Mouse (Mus musculus): ENCODE measurements at regions not wholly inside any gene's neighbourhood (a gene's known extent, or its start where the extent isn't known, plus 50 kb on each side); places are given as distances from the start of the nearest gene placed in this dataset.

DNA sequence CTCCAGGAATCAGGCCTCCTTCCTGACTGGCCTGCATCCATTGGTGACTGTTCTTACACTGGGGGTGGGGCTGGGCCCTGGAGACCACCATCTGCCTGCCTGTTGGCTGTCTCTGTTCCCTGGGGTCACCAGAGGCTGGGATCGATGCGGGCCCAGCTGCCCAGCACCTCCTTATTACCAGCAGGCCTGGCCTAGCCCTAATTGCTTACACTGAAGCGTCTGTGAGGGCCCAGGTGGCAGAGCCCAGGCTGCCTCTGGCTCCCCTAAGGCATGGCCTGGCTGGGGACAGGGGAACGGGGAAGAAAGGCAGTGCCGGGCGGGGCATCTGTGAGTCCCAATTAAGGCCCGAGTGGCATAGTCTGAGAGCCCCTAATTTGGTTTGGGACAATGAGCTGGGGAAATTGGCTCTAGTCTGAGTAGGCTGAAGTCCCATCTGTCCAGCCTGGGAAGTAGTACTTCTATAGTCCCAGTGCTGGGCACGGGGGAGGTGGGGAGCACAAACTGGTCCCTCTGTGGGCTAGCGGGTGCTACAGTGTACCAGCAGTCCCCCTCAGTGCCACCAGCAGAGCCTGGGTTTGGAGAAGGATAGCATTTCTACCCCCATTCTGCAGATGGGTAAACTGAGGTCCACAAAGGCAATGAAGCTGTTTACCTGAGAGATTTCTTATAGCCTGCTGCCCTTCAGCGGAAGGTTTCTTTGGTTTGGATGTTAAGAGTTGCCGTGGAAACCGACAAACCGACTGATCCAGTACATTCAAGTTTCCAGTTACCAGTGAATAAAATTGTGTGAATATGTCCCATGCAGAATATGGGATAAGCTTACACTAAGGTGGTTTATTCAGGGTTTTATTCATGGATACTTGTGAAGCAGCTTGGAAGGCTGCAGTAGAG, 121.6 kb downstream of the Mn1 start:
- no peak for ATAC-seq (replicated peaks in 1 of 2; ENCODE audit: insufficient read depth in 1 of 2, low FRiP score in 2 of 2, low TSS enrichment in 1 of 2, low read depth in 1 of 2, poor library complexity in 2 of 2, severe bottlenecking in 2 of 2)

DNA sequence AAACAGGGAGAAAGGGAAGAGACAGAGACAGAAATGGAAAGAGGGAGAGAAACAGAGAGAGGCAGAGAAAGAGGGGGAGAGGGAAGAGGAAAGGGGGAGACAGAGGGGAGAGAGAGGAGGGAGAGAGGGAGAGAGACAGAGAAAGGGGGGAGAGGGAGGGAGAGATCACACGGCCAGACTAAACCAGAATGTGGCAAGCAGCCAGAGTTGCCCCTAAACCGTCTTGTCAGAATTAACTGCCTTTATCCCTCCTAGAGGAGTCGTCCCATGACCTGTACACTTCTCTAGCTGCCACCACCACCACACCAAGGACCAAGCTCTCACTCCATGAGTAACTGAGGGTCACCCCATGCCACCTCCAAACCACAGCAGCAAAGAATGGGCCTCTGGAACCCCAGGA, 123.3 kb downstream of the Mn1 start:
- no peak for ATAC-seq (replicated peaks in 1 of 2; ENCODE audit: insufficient read depth in 1 of 2, low FRiP score in 2 of 2, low TSS enrichment in 1 of 2, low read depth in 1 of 2, poor library complexity in 2 of 2, severe bottlenecking in 2 of 2)

DNA sequence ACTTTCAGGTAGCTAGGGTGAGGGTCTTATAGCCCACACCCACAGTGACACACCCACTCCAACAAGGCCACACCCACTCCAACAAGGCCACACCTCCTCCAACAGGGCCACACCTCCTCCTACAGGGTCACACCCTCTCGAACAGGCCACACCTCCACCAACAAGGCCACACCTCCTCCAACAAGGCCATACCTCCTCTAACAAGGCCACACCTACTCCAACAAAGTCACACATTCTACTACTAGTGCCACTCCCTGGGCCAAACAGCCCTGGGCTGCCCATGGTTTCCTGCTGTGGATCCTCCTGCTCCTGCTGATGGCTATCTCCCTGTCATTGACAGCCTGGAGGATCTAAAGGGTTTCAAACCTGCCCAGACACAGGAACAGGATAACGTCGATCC, 124.9 kb downstream of the Mn1 start:
- no peak for ATAC-seq (replicated peaks in 1 of 2; ENCODE audit: insufficient read depth in 1 of 2, low FRiP score in 2 of 2, low TSS enrichment in 1 of 2, low read depth in 1 of 2, poor library complexity in 2 of 2, severe bottlenecking in 2 of 2)

DNA sequence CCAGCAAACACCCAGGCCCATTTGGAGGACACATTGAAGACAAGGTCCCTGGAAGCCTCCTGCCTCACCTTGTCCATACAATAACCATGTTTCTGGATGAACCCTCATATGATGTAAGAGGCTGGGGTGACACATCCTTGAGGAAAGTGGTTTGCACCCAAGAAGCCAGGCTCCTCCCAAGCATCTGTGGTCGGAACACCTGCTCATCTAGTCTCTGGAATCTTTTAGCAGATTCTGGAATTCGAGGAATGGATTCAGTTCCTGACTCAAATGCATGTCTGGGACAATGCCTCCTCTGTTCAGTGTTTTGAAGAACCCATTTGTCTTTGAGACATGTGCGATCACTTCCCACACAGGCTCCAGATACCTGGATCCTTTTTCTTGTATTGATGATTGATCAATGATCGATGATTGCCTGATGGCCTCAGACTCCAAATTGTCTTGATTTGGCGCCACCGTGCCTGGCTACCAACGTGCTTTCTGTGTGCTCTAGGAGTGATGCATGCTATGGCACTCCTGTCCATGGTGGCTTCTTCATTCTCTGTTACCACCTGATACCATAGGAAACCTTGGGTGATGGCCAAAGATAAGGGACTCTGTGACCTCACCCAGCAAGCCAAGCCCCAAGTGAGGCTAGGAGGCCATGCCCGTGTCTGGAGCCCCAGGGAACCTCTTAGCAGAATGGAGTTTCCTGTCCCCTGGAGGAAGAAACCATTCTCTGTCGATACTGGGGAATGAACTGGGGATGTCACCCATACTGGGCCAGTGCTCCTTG, 126.7 kb downstream of the Mn1 start:
- no peak for ATAC-seq (replicated peaks in 1 of 2; ENCODE audit: insufficient read depth in 1 of 2, low FRiP score in 2 of 2, low TSS enrichment in 1 of 2, low read depth in 1 of 2, poor library complexity in 2 of 2, severe bottlenecking in 2 of 2)

DNA sequence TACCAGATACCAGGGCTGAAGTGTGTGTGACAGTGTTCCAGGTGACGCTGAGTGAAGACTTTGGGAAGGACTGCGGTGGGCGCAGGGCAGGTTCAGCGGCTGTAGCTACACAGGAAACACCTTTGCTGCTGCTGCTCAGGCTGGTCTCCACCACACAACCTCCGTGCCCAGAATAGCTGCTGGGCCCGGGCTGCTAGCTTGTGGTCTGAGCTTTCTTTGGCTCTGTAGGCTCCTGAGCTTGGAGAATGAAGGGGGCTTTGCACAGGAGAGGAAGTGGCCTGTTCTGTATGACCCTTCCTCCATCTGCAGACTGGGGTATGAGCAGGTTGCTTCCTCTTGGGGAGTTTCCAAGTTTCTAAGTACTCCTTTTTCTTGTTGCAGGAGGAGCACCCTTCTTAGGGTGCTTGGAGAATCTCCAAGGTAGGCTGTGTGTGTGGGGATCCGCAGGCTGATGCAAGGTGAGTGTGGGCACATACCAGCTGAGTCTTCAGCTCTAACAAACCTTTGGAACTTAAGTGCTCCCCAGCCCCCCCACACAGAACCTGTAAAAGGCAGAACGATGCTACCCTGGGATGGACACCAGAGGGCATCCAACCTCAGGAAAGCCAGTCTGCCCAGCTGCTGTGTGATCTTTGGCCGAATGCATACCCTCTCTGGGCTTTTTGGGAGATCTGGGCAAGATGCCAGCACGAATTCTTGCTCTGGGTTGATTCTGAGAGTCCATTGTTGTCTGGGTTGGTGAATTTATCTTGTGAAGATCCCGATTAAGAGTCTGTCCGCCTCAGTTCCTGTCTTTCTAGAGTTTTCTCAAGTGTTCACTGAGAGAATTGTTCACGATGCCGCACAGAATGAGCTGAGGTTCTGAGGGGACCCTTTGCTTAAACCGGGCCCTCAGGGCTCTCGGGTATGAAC, 136.6 kb downstream of the Mn1 start:
- peak; percentile 97 to 98 for ATAC-seq (replicated peaks in 1 of 2; ENCODE audit: insufficient read depth in 1 of 2, low FRiP score in 2 of 2, low TSS enrichment in 1 of 2, low read depth in 1 of 2, poor library complexity in 2 of 2, severe bottlenecking in 2 of 2)

DNA sequence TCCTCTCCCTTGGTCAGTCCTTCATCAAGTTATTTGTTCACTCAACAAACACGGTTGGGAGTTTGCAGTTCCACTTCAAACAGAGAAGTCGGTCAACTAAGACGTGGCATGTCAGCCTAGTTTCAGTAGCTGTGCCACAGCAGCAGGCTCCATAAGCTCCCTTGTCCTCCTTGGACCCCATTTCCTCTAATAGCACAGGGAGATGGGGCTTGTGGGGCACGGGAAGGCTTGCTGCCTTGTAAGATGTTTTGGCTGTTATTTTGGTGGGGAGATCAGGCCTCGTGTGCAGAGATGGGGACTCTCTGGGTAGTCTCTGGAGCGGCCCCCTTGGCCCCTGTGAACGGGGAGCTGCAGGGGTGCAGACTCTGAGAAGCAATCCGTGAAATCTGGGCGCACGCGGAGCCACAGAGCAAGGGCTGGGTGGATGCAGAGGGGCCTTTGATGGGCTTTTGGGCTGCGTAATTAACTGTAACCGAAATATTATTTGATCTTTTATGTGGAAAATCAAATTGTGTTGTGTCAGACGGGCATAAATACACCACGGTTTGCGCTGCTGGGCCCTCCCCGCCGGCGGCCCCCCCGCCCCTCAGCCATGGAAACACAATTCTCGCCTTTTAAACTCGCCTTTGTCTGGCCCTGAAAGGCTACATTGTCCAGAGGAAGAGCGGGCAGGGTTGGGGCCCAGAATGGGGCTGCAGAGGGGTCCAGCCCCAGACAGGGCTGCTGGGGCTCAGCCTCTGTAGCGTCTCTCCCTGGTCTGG, 137.6 kb downstream of the Mn1 start:
- no peak for ATAC-seq (replicated peaks in 1 of 2; ENCODE audit: insufficient read depth in 1 of 2, low FRiP score in 2 of 2, low TSS enrichment in 1 of 2, low read depth in 1 of 2, poor library complexity in 2 of 2, severe bottlenecking in 2 of 2)

DNA sequence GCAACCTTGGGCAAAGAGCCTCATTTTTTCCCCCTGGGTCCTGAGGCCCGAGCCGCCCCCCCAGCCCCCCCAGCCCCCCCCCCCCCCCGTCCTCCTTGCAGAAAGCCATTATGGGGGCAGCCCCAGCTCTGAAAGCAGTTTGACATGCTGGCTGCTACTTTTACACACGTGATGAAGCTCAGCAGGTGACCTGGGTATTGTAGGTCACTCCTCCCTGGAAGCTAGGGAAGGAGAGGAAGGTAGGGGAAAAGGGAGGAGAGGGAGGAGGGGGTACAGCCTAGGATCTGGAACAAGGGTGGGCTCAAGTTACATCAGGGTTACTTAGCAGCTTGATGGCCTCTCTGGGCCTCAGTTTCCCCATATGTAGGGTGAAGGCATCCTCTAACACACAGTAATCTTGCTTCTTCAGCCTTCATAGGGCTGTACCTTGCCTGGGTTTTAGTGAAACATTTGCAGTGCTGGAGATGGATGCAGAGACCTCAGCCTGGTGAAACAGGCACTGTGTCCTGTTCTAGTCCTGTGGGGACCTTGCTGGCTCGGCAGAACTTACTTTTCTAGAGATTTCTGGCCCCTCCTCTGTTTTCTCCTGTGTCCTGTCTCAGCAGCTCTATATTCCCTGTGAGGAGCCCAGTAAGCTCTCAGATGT, 138.3 kb downstream of the Mn1 start:
- no peak for ATAC-seq (replicated peaks in 1 of 2; ENCODE audit: insufficient read depth in 1 of 2, low FRiP score in 2 of 2, low TSS enrichment in 1 of 2, low read depth in 1 of 2, poor library complexity in 2 of 2, severe bottlenecking in 2 of 2)

DNA sequence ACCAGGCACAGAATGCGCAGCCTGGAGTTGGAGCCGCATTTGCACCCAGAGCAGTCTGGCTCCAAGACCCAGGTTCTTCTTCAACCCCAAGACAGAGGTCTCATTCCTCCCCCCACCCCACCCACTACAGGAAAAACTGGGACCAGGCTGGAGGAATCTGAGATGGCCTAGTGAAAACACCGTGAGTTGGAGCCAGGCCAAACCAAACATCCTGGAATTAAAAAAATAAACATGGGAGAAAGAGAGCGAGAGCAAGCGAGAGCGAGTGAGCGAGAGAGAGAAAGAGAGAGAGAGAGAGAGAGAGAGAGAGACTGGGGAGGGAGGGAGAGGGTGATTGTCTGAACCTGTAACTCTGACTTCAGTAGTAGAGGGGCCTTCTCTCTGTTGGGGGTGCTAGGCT, 138.8 kb downstream of the Mn1 start:
- no peak for ATAC-seq (replicated peaks in 1 of 2; ENCODE audit: insufficient read depth in 1 of 2, low FRiP score in 2 of 2, low TSS enrichment in 1 of 2, low read depth in 1 of 2, poor library complexity in 2 of 2, severe bottlenecking in 2 of 2)

DNA sequence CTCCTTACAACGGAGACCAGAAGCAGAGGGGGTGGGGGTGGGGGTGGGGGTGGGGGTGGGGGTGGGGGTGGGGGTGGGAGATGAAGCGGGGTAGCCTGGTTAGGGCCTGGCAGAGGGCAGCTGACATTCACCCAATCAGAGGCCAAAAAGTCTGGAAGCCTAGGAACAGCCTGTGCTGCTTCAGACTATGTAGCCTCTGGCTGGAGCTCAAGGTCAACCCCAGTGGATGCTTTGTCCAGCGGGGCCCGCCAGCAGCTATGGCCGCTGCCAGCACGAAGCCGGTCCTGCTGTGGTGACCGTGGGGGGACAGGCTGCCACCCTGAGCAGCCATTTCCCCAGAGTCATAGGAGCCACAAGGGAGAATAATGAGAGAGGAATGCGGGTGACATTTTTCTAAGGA, 143.3 kb downstream of the Mn1 start:
- no peak for ATAC-seq (replicated peaks in 1 of 2; ENCODE audit: insufficient read depth in 1 of 2, low FRiP score in 2 of 2, low TSS enrichment in 1 of 2, low read depth in 1 of 2, poor library complexity in 2 of 2, severe bottlenecking in 2 of 2)

DNA sequence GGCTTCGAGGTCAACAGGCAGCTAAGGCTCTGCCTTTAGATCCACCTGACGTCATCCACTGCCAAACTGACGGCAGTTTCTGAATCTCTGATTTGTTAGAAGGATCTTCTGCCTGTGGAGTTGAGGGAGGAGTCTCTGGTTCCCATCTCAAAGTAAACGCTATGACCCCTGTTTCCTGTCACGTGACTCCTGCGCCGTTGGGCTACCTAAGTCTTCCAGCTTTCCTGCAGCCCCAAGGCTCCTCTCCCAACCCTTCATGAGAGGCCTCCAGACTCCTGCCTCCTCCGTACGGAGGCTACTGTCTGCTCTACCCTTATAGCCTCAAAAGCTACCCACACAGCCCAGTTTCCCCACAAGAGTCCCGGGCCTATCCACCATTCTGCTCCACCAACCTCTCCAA, 144.1 kb downstream of the Mn1 start:
- no peak for ATAC-seq (replicated peaks in 1 of 2; ENCODE audit: insufficient read depth in 1 of 2, low FRiP score in 2 of 2, low TSS enrichment in 1 of 2, low read depth in 1 of 2, poor library complexity in 2 of 2, severe bottlenecking in 2 of 2)

DNA sequence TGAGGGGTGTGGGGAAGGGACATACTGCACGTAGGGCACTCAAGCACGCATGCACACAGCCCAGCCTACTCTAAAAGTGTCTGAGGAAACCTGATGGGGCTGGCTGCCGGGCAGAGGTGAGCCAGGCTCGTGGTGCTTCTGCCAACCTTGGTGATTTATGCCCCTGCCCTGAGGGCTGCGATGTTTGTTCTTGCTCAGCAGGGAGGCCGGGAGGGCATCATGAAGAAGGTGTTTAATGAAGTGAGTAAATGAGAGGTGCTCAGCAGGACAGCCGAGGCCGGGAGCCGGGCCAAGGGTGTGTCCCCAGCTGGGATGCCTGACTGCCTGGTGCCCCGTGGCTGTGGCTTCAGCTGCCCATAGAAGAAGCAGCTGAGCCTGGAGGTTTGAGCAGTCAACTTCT, 153.7 kb downstream of the Mn1 start:
- peak in 1 of 2 experiments; percentile 22; a peak in 1 of 4 replicates for ATAC-seq (replicated peaks in 1 of 2; ENCODE audit: insufficient read depth in 1 of 2, low FRiP score in 2 of 2, low TSS enrichment in 1 of 2, low read depth in 1 of 2, poor library complexity in 2 of 2, severe bottlenecking in 2 of 2)

DNA sequence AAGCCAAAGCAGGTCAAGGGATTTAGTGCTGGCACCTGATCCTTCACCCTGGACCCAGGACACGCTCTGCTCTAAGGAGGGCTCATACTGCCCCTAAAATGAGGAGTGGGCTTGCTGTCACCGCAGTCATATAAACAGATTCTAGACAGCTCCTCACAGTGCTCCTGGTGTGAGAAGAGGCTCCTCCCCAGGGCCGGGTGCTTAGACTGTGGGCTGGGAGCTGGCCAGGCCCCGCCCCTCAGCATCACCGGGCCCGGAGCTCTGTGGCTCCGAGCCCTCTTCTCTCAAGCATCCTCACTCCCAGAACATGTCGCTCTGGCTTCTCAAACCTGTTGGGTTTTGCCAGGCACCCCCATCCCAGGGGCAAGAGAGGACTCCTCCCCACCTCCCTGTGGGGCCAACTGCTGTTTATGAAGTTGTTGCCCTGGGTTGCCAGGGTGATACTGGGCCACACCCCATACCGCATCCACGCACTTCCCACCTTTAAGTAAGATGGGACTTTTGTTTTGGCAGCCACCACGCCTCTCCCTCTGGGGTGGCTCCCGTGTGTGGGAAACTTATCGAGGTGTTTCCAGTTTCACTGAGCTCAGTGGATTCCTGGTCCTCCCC, 156.2 kb downstream of the Mn1 start:
- ATAC-seq (replicated peaks in 1 of 2; ENCODE audit: insufficient read depth in 1 of 2, low FRiP score in 2 of 2, low TSS enrichment in 1 of 2, low read depth in 1 of 2, poor library complexity in 2 of 2, severe bottlenecking in 2 of 2), result peak; percentile 37 to 48

DNA sequence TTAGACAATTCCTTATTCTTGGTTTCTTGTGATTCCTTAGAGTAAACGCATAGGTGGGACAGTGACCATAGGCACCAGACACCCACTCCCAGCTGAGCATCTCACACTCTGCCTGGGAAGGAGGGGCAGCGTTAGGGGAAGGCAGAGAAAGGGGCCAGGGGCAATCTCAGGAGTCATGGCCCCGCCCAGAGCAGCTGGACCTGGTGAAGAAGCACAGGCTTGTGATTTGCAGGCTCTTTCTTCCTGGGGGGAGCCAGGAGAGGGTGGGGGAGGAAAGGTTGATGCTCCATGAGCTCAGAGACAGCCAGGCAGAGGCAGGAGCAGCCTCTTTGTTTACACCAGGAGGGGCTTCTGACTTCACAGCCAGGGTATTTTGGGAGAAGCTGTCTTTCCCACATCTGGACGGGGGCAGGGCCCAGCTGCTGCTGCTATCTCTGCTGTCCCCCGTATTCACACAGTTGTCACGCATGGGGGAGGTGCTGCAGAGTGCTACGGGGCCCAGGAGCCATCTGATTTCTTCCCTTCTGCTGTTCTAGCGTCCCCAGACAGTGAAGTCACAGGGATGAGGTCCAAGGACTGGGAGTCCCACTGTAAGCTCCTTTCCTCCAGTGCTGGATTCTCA, 157.2 kb downstream of the Mn1 start:
- ATAC-seq (replicated peaks in 1 of 2; ENCODE audit: insufficient read depth in 1 of 2, low FRiP score in 2 of 2, low TSS enrichment in 1 of 2, low read depth in 1 of 2, poor library complexity in 2 of 2, severe bottlenecking in 2 of 2), result no peak

DNA sequence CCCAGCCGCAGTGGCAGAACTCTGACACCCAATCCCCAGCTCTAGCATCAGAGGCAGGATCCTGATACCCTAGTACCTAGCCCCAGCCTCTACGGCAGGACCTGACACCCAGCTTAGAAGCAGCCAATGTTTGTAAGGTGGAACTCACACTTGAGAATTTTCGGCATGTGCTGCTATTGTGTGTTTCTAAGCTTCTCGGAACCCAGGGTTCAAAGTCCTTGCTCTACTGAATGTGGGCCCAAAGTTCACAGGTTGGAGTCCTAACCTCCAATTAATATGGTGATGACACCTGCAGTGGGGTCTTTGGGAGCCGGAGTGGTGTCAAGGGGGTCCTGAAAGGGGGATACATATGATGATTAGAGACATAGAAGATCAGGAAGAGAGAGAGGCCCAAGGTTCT, 158.2 kb downstream of the Mn1 start:
- ATAC-seq (replicated peaks in 1 of 2; ENCODE audit: insufficient read depth in 1 of 2, low FRiP score in 2 of 2, low TSS enrichment in 1 of 2, low read depth in 1 of 2, poor library complexity in 2 of 2, severe bottlenecking in 2 of 2), result no peak

DNA sequence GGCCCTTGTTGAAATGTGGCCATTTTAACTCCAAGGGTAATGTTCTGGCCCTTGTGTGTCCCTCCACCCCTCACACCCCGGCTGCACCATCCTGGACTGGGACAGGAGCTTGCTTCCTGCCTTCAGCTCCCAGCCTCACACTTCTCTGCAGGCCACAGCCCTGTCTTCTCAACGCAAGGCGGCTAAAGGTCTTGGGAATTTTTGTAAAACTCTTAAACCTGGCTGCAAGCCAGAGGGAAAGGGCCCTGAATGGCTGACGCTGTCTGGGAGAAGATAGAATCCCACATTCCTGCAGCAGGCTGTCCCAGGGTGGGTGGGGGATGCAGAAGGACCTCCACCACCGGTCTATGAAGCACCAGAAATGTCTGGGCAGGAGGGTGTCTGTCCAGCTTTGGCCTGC, 156.3 kb upstream of the Gm26897 start:
- no peak for ATAC-seq (replicated peaks in 1 of 2; ENCODE audit: insufficient read depth in 1 of 2, low FRiP score in 2 of 2, low TSS enrichment in 1 of 2, low read depth in 1 of 2, poor library complexity in 2 of 2, severe bottlenecking in 2 of 2)

DNA sequence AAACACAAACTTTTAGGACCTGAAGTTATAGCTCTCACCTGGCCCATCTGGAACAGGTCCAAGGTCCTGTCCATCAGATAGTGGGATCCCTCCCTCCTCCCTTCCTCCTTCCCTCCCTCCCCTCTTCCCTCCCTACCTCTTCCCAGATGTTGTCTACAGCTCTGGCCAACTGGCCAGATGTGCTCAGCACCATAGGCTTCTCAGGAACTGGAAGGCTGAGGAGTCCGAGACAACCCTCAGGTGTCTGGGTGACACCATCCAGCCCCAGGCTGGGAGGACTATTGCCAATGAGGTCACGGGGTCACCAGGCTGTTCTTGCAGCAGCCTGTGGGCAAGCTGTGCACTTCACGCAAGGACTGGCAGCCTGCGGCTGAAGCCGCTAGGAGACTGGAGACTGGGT, 155.6 kb upstream of the Gm26897 start:
- ATAC-seq (replicated peaks in 1 of 2; ENCODE audit: insufficient read depth in 1 of 2, low FRiP score in 2 of 2, low TSS enrichment in 1 of 2, low read depth in 1 of 2, poor library complexity in 2 of 2, severe bottlenecking in 2 of 2), result no peak
